Mouse (Mus musculus) olfactory bulb, adult 2 months (tissue): ENCODE measurements at regions not wholly inside any gene's neighbourhood (a gene's known extent, or its start where the extent isn't known, plus 50 kb on each side); places are given as distances from the start of the nearest gene placed in this dataset.

Source experiments
- CTCF ChIP-seq: fragments of 200-500 bp; IDR thresholded peaks from 2 replicates; pipeline ENCODE4 v1.5.1; 2012; ENCODE audit warnings: low read depth, mild to moderate bottlenecking, low read length, moderate library complexity; ENCODE audit not compliant: insufficient read depth
- POLR2A ChIP-seq: fragments of 200-500 bp; IDR thresholded peaks from 2 replicates; pipeline ENCODE4 v1.6.1; 2012; ENCODE audit warnings: mild to moderate bottlenecking, low read depth, low read length, moderate library complexity; ENCODE audit not compliant: insufficient read depth

DNA sequence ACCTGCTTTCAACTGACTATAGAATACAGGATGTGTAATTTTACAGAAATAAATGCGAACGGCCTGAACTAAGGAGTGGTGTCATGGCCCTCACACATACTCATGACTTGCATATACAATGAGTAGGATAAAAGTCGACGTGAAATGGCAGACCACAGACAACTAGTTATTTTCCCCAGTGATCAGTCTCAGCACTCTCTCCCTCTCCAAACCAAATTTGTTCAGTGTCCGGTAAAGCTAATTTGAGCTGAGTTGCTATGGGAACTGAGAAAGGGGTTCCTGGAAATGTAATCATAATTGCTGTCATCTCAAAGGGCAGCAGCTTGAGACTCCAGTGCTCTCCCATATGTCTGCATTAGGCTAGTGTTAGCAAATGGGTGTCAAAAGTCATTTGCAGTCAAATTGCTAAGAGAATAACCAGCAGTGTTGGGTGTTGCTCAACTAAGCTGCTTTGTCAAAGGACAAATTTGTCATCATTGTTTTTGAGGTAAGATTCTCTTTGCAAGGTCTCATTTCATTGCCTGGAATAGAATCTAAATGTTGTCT lies 72.0 kb upstream of the Rgs4 start:
- no peak for TF ChIP-seq CTCF
- TF ChIP-seq POLR2A, result no peak
